Mouse (Mus musculus) E14TG2a.4 (cell line): ENCODE measurements around the gene Dpyd.

ENCODE experiments used
- CTCF ChIP-seq: conservative IDR thresholded peaks from 2 replicates; pipeline ENCODE4 v1.5.1; 2014; ENCODE audit warnings: low read length
- POU5F1 ChIP-seq: IDR thresholded peaks from 2 replicates; pipeline ENCODE4 v1.6.1; 2014; ENCODE audit warnings: low read length, borderline replicate concordance

DNA sequence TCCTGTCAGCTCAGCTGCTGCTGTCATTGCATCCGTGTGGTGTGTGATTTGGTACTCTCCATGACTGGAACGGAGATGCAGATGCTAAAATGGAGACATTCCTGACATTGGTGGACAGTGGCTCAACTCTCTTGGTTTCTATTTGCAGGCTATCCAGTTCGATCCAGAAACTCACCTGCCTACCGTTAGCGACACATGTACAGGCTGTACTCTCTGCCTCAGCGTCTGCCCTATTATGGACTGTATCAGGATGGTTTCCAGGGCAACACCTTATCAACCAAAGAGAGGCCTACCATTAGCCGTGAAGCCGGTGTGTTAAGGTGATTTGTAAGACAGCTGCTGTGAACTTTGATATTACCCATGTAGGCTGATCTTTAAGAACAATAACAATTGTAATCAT, 869.4 kb downstream of the Dpyd start:
- TF ChIP-seq CTCF = no peak
- TF ChIP-seq POU5F1 = no peak
